Mouse (Mus musculus) cerebellum, adult 18-20 months (tissue): ENCODE measurements at regions not wholly inside any gene's neighbourhood (a gene's known extent, or its start where the extent isn't known, plus 50 kb on each side); places are given as distances from the start of the nearest gene placed in this dataset.

Experiments used
- DNase-seq, 2 experiments: peaks; one replicate each; pipeline ENCODE4 v3.0.0; 2021

GRCm38 (mm10) chr6:31650791-31651476 lies 87.2 kb upstream of the Podxl start:
- no peak for DNase-seq

- DNase-seq, result no peak
Measured at GRCm38 (mm10) chr6:31645261-31645660, 81.5 kb upstream of the Podxl start.

GRCm38 (mm10) chr6:31644504-31644903 lies 80.7 kb upstream of the Podxl start:
- no peak for DNase-seq

GRCm38 (mm10) chr6:31642451-31642942 lies 78.7 kb upstream of the Podxl start:
- no peak for DNase-seq

- no peak for DNase-seq
Measured at GRCm38 (mm10) chr6:31640745-31641144, 77.0 kb upstream of the Podxl start.

GRCm38 (mm10) chr6:31639460-31639859 lies 75.7 kb upstream of the Podxl start:
- peak; percentile 21 to 42 for DNase-seq

- DNase-seq, result no peak
Measured at GRCm38 (mm10) chr6:31638434-31639220, 74.8 kb upstream of the Podxl start.

- no peak for DNase-seq
Measured at GRCm38 (mm10) chr6:31637371-31638052, 73.7 kb upstream of the Podxl start.

GRCm38 (mm10) chr6:31636954-31637353 lies 73.2 kb upstream of the Podxl start:
- DNase-seq, result no peak

- DNase-seq, result no peak
Measured at GRCm38 (mm10) chr6:31632485-31632884, 68.7 kb upstream of the Podxl start.

- no peak for DNase-seq
Measured at GRCm38 (mm10) chr6:31630009-31630408, 66.2 kb upstream of the Podxl start.

- DNase-seq, result no peak
Measured at GRCm38 (mm10) chr6:31627912-31628311, 64.1 kb upstream of the Podxl start.

GRCm38 (mm10) chr6:31625055-31625454 lies 61.3 kb upstream of the Podxl start:
- DNase-seq, result no peak

- DNase-seq, result no peak
Measured at GRCm38 (mm10) chr6:31624374-31624773, 60.6 kb upstream of the Podxl start.

GRCm38 (mm10) chr6:31621023-31621422 lies 57.2 kb upstream of the Podxl start:
- no peak for DNase-seq

- DNase-seq, result no peak
Measured at GRCm38 (mm10) chr6:31618852-31619251, 55.1 kb upstream of the Podxl start.

GRCm38 (mm10) chr6:31617341-31617740 lies 53.6 kb upstream of the Podxl start:
- DNase-seq, result no peak

- DNase-seq, result no peak
Measured at GRCm38 (mm10) chr6:31615426-31615970, 51.7 kb upstream of the Podxl start.

- DNase-seq, result no peak
Measured at GRCm38 (mm10) chr6:31614563-31614962, 50.8 kb upstream of the Podxl start.

GRCm38 (mm10) chr6:31613590-31614319 lies 50.0 kb upstream of the Podxl start:
- no peak for DNase-seq
